Mouse (Mus musculus) adrenal gland, adult (tissue): ENCODE results near the gene Plxnb2.

Source experiments
- DNase-seq, 2 experiments: peaks; one replicate each; pipeline ENCODE4 v3.0.0; 2022 to 2023; ENCODE audit warnings: low spot score in 1 of 2; ENCODE audit not compliant: inconsistent age in 2 of 2

Gene Plxnb2

DNA sequence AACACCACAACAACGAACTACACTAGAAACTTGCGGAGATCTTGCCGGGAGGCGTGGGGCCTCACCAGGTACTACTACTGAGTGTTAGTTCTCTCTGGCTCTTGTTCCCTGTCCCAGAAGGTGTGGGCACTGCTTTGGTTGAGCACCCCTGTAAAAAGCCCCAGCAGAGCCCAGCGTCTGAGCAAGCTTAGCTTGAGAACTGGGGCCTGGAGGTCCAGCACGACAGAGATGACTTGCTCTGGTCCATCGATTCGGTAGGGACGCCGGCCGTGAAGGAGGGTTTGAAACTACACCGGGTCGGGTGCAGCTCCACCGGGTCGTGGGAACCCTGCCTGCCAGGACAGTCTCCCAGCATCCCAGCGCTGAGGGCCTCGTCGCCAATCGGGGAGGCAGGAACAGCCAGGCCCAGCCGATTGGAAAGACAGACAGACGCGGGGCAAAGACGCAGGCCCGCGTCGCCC, 477 bp downstream of the Plxnb2 start:
- peak in 1 of 2 experiments; percentile 88 for DNase-seq

GRCm38 (mm10) chr15:89179630-89179964, 991 bp downstream of the Plxnb2 start:
- no peak for DNase-seq

- DNase-seq = peak; percentile 91 to 95
Measured at GRCm38 (mm10) chr15:89178954-89179629, 1.5 kb downstream of the Plxnb2 start.

DNA sequence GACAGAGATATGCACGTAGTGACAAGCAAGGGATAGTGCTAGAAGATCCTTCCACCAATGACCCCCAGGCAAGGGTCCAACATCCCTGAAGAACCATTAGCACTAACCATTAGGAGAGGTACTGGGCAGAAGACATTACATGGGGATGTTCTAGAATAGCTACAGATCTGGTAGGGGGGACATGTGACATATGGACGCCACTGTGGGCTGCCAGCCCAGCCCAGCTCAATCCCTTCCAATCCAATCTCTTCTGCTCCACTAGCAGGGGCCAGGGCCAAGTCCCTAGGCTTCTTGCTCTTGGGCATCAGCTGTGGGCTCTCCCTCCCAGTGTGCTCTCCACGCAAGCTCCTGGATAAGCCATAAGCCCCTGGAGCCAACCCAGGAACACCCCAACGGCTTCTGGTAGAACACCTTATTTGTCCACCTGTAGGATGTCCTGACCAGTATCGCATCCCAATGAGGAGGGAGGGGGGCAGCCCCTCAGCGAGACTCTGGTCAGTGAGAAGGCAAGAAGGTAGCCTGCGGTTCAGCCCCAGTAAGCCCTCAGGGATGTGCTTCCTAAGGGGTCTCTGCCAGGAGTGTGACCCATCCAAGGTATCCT, 2.2 kb downstream of the Plxnb2 start:
- peak in 1 of 2 experiments; percentile 49 for DNase-seq

- peak in 1 of 2 experiments; percentile 64 for DNase-seq
Measured at GRCm38 (mm10) chr15:89177576-89178259, 2.9 kb downstream of the Plxnb2 start.

- DNase-seq = peak; percentile 90 to 98
Measured at GRCm38 (mm10) chr15:89177121-89177520, 3.5 kb downstream of the Plxnb2 start.

DNA sequence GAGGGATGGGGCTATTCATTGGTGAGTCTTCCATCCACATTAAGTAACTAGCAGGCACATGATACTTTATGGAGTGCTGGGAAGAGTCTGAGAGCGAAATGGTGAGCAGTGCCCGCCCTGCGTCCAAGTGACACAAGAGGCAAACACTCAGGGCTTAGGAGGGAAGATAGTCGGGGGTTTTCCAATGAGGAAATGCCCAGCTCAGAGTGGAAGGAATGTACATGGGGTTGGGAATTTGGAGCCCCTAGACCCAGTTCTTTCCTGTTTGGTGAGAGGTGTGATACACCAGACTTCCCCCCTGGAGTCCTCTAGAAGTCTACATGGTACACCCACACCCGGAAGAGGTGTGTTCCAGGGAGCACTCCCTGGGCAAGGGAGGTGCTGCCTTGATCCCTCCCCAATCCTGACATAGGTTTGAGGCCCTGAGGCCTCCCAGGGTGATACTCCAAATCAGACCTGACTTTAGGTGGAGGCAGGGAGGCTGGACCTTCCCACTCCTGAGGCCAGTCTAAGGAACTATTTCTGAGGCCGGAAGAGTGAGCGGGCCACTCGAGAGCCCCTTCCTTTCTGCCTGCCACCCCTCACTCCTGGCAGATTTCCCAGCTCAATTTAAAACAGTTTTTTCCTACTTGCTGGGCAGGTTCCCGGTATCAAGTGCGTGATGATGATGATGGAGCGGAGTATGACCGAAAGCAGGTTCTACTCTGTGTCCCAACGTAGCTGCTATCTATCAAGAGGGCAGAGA, 5.0 kb downstream of the Plxnb2 start:
- DNase-seq = peak in 1 of 2 experiments; percentile 25

GRCm38 (mm10) chr15:89174889-89175339, 5.7 kb downstream of the Plxnb2 start:
- DNase-seq = no peak

DNA sequence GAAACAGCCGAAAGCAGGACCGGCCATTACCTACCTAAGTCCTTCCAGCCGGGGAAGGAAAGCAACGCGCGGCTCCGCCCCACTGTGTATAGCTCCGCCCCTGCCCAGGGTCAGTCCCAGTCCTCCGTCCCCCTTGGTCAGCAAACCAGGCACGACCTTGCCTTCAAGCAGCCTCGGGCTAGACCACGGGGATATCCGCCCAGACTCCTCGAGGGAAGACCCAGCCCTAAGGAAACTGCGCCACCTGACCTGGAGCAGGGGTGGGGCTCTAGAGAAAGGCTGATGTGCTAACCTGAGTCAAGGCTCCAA, 6.7 kb downstream of the Plxnb2 start:
- DNase-seq = peak; percentile 75 to 86

DNA sequence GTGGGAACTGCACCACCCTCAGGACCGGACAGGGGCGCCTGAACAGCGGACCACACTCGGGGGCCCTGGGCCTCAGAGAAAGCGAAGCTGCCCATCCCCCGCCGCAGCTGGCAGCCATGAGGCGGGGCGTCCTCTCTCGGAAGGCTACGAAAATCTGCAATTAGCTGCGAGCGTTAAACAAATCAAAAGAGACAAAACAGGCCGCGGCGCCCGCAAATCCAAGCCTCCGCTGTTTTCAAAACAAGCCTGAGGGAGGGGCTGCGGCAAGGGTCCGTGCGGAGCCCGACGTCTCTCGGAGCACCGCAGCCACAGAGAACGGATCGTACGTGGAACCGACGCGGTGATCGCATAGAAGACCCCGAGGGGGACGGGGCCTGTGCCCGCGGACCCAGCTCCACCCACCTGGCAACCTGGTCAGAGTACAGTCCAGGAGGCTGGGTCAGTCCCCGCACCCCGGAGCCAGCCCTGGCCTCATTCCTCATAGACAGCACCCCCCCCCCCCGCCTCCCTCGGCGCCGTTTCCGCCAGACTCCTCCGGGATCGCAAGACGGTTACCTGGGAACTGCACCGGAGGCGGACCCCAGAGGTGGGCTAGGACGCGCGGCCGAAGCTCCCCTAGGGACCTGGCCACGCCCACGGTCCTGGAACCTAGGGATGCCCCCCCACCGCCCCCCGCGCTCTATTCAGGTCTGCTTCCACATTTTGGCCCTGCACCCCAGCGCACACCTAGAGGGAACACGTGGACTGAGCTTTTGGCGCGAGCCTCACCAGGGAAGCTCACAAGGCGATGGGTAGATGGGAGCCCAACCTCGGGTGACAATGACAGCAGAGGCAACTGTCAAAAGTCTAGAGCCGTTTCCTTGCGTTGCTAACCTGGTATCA, 7.3 kb downstream of the Plxnb2 start:
- peak in 1 of 2 experiments; percentile 72 for DNase-seq

DNA sequence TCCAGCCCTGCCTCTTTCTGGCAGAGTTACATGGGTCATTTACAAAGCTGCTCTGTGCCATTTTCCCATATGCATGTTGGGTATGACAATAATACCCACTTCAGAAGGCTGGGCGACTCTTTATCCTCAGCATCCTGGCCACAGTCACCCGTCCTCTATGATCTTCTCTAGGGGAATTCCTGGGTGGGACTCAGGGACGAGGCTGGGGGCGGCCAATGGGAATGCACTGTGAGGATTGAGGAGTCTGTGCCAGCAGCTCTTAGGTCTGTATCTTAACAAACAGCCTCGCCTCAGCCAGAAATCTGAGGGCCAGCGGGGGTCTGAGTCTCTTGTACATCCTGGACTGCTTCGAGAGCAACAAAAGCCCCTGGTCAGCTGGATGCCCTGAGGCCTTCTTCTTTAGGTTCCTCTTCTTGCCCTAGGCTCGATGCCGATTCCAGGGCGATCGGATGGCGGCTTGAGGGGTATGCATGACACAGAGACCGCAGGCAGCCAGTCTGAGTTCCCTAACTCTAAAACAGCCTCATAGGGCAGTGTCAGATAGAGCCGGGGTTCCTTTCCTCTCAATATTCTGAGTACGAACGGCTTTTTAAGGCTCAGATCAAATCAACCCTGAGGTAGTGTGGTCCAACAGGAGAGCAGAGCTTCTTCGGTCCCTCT, 8.2 kb downstream of the Plxnb2 start:
- DNase-seq = peak in 1 of 2 experiments; percentile 51

DNA sequence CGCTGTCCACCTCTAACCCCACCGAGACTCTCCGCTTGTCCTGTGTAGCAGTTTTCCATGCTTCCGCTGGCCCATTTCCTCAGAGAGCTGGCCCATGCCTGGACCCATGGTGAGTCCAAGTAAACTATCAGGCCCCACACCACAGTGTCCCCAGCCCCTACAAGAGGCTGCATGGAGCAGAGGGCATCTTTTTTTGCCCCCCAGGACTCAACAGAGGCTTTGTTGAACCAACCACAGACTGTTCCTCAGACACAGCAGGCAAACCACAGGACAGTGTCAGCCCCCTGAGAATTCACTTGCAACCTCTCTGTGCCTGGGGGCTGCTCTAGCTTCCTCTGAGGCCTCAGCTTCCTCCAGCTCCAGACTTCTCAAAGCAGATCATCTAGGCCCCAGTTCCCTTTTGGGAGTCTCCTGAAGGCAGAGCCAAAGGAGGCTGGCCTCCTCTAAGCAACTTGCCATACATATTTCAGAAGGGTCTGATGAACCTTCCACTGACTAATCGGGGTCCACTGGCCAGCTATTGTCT, 9.0 kb downstream of the Plxnb2 start:
- no peak for DNase-seq

DNA sequence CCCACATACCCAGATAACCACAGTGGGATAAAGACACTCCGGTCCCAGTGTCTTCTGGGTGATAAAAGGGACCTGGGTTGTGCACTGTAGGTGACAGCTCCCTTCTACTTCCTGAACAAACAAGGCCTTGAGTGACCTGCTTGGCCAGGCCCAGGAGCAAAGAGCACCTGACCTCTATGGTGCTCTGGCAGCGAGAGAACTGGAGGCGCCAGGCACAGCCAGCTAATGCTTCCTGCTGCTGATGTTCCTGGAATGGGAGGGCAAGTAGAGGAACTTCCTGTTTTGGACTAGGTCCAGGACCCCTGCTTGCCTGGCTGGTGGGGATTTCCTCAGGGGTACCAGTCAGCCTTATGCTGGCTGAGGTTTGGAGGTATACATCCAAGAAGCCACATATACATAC, 10.5 kb downstream of the Plxnb2 start:
- DNase-seq = peak; percentile 58 to 70

GRCm38 (mm10) chr15:89169431-89169830, 11.2 kb downstream of the Plxnb2 start:
- peak; percentile 92 to 94 for DNase-seq

DNA sequence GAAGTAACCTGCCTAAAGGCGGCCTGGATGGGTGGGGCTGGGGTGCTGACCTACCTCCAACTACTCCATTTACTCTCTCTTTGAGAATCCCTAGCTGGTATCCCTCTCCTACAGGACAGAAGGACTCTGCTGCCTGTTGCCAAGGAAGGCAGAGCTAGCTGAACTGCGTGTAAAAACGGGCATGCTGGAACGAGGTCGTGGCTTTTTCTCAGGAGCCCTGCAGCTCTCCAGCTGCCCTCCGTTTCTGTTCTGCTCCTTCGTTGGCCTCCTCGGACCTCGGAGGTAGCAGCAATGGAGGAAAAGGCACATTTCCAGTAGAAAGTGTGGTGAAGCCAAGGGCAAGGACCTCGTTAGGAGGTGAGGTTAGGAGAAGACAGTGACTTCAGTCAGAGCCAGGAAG, 11.7 kb downstream of the Plxnb2 start:
- no peak for DNase-seq

DNA sequence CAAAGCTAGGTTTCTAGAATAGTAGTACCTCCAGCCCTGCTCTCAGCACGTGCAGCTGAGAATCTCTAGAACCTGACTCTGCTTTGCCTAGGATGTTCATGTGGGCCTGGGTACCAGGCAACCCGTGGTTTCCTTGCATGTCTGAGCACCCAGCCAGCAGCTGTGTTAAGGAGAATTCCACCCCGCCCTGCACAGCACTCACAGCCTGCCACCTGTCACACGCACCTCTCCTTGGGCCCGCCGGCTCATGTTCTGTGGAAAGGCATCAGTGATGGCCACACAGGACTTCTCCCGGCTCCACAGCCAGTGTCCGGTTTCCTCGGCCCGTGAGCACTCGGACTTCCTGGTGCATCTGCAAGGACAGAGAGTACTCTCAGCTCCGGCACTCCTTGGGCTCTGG, 15.1 kb downstream of the Plxnb2 start:
- DNase-seq = no peak

DNA sequence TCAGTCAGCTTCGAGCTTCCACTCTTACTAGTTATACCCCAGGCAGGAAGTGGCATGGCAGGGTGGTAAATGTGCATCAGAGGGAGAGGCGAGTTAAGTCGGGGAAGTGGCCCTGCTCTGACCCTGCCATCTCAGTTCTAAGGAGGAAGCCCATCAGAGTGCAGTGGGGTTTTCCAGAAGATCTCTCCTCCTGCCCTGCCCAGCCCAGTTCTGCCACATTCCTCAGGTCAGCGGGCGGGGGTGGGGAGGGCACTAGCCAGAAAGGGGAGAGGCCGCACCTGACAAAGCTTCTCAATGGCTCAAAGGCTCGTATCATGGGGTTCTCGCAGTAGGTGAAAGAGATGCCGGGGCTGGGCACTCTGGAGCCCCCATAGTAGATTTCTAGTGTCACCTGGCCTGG, 19.2 kb downstream of the Plxnb2 start:
- no peak for DNase-seq

DNA sequence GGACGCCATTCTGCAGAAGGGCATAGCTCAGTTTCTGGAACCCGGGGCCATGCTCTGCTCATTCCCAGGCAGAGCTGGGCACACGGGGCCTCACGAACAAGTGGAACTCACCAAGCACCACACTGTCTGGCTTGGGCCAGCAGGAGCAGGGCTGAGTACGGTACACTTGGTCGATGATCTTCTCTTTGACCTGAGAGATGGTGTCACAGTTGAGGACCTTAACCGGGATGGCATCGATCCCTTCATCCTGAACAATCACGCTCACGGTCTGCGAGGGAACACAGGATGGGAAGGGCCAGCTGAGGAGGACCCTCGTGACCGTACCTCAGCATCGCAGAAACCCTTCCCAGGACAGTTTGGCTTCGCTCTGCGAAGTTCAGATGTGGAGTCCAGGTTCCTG, 22.1 kb downstream of the Plxnb2 start:
- DNase-seq = no peak

- DNase-seq = peak; percentile 70 to 88
Measured at GRCm38 (mm10) chr15:89157954-89158353, 22.6 kb downstream of the Plxnb2 start.

DNA sequence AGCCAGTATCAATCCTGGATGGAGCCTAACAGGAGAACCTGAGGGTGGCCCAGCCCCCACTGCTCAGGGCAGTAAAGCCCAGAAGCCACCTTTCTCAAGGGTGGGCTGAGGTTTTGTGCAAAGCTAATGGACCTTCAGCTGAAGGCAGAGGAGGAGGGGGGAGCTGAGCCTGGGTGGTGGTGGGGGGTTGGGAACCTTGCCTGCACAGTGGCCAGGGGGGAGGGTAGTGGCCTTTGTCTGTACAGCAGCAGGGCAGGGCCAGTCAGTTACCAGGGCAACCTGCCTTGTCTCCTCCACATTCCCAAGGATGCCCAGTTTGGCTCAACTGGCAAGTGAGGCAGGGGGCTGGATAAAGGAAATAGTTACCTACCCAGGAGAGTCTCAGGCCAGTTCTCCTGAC, 28.3 kb downstream of the Plxnb2 start:
- DNase-seq = no peak
